Mouse (Mus musculus) cortical plate, adult 2 months (tissue): Measurements from ENCODE around the gene Cldn3.

Experiments
- CTCF ChIP-seq: fragments of 200-500 bp; IDR thresholded peaks from 2 replicates; pipeline ENCODE4 v1.5.1; 2011; ENCODE audit warnings: mild to moderate bottlenecking, control low read depth, low read length; ENCODE audit not compliant: insufficient read depth; ENCODE audit errors: extremely low read depth
- POLR2A ChIP-seq: fragments of 200-500 bp; IDR thresholded peaks from 2 replicates; pipeline ENCODE4 v1.6.1; 2011; ENCODE audit warnings: mild to moderate bottlenecking, low read length, control low read depth; ENCODE audit not compliant: insufficient read depth; ENCODE audit errors: extremely low read depth

DNA sequence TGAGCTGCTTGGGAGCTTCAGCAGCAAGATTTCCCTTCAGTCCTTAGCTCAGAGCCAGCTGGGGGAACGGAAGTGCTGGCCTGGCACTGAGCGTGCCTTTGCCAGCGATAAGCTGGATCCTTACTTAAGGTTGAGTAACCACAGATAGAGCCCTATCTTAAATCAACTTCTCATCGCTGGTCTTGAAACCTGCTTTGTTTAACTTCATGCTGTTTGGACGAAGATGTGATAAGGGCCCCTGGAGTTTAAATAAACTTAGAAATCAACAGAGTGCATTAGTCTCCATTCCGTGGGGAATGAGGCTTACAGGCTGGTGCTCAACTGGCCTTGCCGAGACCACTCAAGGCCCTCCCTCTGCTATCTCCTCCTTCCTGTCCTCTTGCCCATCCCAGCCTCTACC lies 11.7 kb upstream of the Cldn3 start:
- no peak for TF ChIP-seq CTCF
- no peak for TF ChIP-seq POLR2A
